Mouse (Mus musculus): ENCODE data around the gene S100pbp. TPM values are rescaled to one million over a fixed set of nuclear protein-coding genes. Genes with fewer than 3 reads are reported as not detected.

Gene S100pbp
- total RNA-seq, 2 experiments from 2014 or later, result 13.2 to 42.6 TPM

- ATAC-seq (replicated peaks; ENCODE audit: poor library complexity), result no peak
These were observed 32.0 kb downstream of the S100pbp start for GRCm38 (mm10) chr4:129157541-129157940.

GRCm38 (mm10) chr4:129151276-129151811 is 38.2 kb downstream of the S100pbp start:
- ATAC-seq (replicated peaks; ENCODE audit: poor library complexity), result no peak

GRCm38 (mm10) chr4:129149321-129149720 is 40.2 kb downstream of the S100pbp start:
- no peak for ATAC-seq (replicated peaks; ENCODE audit: poor library complexity)

- no peak for ATAC-seq (replicated peaks; ENCODE audit: poor library complexity)
These were observed 41.9 kb downstream of the S100pbp start for GRCm38 (mm10) chr4:129147552-129148103.

GRCm38 (mm10) chr4:129146392-129146791 is 43.1 kb downstream of the S100pbp start:
- ATAC-seq (replicated peaks; ENCODE audit: poor library complexity), result peak; percentile 29; the same call in 1 of the 2 replicates

GRCm38 (mm10) chr4:129145943-129146342 is 43.6 kb downstream of the S100pbp start:
- ATAC-seq (replicated peaks; ENCODE audit: poor library complexity), result no peak

- no peak for ATAC-seq (replicated peaks; ENCODE audit: poor library complexity)
These were observed 44.1 kb downstream of the S100pbp start for GRCm38 (mm10) chr4:129145411-129145810.

DNA sequence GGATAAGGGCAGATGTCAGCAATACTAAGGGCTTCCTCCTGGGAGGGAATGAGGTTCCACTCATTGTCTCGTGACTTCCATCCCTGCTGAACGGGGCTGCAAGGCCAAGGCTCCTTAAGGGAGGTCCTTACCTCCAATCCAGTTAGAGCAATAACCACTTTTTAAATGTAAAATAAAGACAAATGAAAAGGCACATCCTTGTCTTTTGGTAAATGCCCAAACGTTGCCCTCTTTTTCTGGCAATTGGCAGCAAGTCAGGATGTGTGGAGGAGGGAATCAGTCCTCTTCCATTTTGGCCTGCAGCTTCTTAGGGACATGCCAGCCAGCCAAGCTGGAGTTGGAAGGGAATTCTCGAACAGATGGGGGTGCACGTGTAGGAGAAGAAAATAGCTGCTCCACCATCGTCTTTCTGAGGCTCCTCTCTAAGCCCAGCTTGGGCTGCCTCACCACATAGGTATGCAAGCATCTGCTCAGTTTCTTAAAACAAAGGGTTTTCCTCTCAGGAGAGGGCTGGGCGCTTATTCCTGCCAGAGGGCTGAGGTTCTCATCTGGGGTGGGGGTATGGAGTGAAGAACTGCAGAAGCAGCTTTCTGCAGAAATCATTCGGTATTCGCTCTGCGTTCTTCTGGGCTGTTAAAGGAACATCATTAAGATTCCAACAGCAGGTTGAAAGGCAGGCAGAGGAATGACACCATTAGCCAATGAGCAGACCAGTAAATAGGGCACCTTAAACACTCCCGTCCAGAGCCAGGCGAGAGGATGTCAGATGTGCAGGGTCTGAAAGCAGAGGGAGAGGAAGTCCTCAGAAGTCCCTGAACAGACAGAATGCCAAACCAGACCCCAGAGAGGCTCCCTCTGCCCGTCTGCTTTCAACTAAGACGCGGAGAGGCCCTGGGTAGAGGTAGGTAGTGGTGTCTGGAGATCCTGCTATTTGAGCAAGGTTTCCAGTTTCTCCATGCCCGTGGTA is 44.8 kb downstream of the S100pbp start:
- no peak for ATAC-seq (replicated peaks; ENCODE audit: poor library complexity)

- no peak for ATAC-seq (replicated peaks; ENCODE audit: poor library complexity)
These were observed 46.0 kb downstream of the S100pbp start for GRCm38 (mm10) chr4:129143509-129143908.

DNA sequence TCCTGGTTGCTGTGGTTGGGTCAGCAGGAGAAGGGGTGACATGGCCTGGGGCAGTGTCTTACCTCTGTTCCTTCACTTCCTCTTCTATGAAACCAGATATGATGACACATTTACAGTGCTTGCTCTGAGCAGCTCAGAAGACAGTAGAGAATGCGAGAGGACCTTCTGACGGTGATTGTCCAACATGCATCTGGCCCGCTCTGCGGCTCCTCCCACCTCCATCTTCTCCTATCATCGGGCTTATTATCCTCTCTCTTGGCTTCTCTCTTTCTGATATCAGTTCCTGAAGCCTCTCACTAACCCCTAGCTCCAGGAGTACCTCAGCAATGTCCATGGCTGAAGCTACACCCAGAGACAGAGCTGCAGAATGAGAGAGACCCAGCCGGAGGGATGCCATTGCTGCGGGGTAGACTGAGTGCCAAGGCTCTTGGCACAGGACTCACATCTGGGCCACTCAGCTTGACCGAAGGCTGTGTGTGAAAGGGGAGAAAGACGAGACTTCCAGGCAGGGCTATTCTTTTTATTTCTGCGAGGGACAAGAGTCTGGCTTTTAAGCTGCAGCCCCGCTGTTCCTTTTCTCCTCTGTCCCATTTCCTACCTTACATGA is 47.0 kb downstream of the S100pbp start:
- ATAC-seq (replicated peaks; ENCODE audit: poor library complexity), result peak; percentile 30

DNA sequence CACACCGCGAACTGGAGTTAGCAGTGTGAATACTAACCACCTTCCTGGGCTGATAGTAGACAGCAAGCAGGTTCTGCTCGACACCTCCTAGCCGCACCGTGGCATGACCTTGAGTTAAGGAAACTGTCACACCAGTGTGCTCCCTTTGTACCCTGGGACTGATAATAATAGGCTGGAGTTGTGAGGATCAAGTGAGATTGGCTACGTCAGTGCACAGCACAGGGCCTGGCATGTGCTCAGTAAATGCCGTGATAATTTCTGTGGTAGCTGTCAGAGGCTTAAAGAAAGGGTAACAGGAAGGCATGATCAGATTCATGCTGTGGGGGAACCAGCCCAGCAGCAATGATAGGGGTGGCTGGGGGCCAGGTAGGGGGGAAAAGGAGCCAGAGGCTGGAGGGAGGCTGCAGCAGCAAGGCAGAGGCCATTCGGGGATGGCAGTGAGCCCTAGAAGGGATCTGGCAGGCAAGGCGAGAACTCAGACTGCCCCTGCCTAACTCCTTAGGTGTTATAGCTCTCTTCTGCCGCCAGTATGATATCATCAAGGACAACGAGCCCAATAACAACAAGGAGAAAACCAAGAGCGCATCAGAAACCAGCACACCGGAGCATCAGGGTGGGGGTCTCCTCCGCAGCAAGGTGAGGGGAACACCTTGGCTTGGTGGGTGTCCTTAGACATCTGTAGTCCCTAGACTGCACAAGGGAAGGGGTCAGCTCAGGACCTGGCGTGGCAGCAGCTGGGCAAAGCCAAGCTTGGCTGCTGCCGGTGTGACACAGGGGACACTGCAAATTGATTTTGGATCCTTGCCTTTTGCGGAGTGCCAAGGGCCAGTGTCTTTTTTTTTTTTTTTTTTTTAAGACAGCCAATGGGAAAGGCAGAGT is 47.7 kb downstream of the S100pbp start:
- ATAC-seq (replicated peaks; ENCODE audit: poor library complexity), result peak; percentile 56

- ATAC-seq (replicated peaks; ENCODE audit: poor library complexity), result peak; percentile 29
These were observed 48.7 kb downstream of the S100pbp start for GRCm38 (mm10) chr4:129140808-129141207.

- ATAC-seq (replicated peaks; ENCODE audit: poor library complexity), result peak; percentile 61
These were observed 49.9 kb downstream of the S100pbp start for GRCm38 (mm10) chr4:129139642-129140041.

DNA sequence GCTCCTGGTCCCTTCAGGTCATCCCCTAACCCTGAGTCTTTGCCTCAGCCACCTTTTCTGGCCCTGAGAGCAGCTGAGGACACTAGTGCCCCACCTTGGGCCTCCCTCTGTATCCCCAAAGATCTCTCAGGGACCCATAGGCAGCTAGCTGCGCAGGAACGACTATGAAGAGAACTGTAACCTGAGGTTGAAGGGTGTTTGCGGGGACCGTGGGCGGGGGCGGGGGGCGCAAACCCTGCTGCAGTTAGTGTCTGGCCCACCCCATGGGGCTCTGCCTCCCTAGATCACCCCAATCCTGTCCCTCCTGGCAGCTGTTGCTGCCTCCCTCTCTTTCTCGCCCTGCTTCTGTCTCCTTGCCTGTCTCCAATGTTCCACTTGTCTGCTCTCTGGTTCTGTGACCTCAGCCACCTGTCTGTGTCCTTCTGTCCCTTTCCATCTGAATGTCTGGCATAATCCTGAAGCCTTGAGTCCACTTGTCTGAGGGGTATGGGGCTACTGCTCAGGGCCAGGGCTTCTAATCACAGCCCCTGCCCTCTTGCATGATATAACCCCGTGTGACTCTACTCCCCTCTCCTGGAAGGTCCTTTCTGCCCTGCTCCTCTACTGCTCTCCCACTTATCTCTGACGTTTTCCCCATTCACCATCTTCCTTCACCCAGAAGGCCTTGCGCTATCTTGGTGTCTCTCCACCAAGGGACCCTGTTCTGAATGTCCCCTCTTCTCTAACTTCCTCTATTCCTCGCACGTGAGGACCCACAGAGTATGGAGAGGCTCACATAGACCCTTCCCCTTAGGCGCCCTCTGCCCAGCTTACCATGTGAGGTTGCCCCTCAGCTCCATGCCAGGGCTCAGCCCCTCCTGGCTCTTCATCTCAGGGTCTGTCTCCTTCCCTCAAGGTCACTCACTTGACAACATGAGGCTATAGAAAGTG is 51.9 kb downstream of the S100pbp start:
- ATAC-seq (replicated peaks; ENCODE audit: poor library complexity), result no peak

- no peak for ATAC-seq (replicated peaks; ENCODE audit: poor library complexity)
These were observed 52.7 kb downstream of the S100pbp start, which contains the start of gene Fndc5 for GRCm38 (mm10) chr4:129136579-129137391. TSS of gene Fndc5 (plus strand) at chr4:129136999.

GRCm38 (mm10) chr4:129136189-129136578 is 53.3 kb downstream of the S100pbp start:
- no peak for ATAC-seq (replicated peaks; ENCODE audit: poor library complexity)

DNA sequence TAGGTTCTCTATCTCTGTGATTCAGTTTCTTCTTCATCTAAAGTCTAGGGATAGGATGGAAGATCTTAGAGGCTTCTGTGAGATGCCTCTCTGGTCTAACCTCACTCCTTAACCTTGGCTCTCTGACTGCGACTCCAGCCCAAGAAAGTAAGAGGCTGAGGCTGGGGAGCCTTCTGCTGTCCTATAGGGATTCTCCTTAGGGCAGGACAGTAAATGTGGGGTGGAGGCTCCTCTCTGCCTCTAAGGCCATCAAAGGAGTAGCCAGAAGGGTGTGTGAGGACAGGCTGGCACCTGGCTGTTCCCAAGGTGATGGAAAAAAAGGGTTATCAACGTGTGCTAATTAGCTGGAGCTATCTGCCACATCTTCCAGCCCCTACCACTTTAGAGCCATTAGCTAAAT is 53.9 kb downstream of the S100pbp start:
- no peak for ATAC-seq (replicated peaks; ENCODE audit: poor library complexity)

DNA sequence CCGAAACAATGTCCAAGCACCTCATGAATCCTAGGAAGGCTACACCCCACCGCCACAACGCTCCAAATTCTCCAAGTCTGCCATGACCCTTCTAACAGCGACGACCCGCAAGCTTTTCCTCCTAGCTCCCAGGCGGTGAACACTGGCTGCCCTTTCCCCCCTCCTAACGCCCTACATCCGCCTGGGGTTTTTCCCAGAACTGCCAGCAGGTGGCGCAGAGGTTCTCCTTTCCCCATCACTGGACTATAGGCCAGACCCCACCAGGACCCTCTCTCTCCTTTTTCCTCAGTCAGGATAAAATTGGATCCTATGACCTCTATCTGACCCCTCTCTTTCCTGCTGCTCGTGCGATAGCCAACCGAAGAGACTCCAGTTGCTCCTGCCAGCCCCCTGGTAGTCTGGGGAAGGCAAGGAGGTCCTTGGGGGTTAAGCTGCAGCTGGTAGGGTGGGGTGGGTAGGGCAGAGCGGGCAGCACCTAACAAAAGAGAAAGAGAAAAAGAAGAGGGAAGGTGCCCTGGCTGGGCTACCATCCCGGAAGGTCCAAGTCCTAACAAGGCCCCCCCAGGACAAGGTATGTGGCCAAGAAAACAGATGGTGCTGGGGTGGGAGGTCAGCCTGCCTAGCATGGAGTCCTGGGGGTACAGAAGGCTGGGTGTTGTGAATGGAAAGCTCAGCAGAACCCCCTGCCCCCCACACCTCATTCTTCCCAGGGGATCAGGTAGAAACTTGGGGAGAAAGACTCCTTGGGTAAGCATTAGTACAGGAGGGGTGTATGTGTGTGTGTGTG is 54.5 kb downstream of the S100pbp start:
- ATAC-seq (replicated peaks; ENCODE audit: poor library complexity), result peak; percentile 48
